Mouse (Mus musculus): Measurements from ENCODE around the gene Mepce.

Mepce gene

DNA sequence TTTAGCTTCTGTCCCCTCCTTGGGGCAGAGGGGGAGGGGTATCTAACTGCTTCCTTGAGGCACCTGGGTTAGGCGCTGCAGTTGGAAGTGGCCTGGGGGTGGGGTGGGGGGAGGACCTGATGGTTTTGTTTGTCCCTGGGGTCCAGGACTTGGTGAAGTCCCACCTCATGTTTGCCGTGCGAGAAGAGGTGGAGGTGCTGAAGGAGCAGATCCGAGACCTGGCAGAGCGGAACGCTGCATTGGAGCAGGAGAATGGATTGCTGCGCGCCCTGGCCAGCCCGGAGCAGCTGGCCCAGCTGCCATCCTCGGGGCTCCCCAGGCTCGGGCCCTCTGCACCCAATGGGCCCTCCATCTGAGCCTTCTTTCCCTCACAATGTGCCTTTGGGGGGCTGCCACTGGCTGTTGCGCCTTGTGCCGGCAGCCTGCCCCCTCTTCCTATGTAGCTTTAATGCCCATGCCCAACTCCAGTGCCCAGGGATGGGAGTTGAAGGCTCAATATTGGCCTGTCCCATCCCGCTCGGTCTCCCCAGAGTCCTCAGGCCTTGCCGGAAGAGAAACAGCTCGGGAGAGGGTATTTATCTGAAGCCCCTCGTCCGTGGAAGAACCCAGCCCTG lies 28.4 kb downstream of the Mepce start:
- no peak for DNase-seq (ENCODE audit: low read depth, low spot score)

DNA sequence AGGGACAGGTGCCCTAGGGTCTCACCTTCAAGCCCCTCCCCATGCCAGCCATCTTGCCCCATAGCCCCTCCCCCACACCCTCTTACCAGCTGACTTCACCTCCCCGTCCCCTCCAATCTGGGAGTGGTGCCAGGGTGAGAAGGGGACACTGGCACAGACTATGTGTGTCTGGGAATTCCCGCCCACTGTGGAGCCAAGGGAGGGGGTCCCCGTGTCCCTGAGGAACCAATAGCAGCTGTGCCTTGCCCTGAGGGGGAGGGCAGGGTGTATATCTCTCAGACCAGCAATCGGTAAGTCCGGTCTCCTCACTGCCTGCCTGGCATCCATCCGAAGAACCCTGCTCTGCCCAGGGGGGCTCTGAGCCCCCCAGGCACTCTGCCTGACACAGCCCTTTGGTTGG lies 29.6 kb downstream of the Mepce start:
- no peak for DNase-seq (ENCODE audit: low read depth, low spot score)

DNA sequence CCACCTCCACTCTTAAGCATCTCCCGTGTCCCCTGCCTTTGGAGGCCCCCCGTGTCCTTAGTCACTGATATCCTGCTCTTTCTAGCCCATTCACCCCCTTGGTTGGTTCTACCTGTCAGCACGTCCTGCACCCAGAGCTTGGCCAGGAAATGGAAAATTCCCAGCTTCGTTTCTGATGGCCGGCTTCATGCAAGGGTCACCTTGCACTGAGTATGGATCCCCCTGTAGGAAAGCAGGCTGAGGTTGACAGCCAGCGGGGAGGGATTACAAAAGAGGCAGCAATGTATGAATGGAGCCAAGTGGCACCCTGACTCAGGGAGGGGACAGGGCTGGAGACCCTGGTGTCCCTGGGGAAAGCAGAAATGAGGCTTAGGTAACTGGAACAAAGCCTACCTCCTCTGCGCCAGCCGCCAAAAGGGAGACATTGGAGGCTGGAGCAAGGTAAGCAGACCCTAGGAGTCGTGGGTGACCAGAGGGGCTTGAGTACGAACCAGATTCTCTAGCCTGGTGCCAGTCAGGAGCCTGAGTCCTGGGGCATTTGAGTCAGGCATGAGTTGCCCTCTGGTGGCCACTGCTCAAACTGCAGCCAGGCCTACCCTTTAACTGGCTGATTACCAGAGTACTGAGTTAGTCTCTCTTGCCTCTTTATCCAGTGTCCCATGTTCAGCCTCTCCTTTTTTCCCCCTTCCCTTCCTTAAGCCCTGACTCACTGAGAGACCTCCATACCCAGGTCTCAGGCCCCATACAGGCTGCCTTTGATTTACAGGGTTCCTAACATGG lies 30.4 kb downstream of the Mepce start:
- DNase-seq (ENCODE audit: low read depth, low spot score): peak; percentile 89

DNA sequence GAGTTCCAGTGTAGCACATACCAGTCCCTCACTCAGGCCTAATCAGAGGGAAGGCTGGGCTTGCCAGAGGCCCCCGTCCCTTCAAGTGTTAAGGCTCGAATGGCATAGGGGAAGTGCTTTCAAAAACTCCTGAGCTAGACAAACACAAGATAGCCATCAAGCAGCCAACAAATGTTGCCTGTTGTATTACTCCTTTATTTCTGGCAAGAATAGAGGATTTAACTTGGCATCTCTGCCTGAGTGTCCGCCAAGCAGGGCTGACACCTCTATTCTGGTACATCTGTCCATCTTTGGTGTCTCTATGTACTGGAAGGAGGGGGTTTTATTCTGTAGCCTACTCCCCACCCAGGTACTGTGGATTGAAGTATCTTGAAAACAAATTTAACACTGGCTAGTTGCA lies 31.3 kb downstream of the Mepce start:
- DNase-seq (ENCODE audit: low read depth, low spot score): no peak

DNA sequence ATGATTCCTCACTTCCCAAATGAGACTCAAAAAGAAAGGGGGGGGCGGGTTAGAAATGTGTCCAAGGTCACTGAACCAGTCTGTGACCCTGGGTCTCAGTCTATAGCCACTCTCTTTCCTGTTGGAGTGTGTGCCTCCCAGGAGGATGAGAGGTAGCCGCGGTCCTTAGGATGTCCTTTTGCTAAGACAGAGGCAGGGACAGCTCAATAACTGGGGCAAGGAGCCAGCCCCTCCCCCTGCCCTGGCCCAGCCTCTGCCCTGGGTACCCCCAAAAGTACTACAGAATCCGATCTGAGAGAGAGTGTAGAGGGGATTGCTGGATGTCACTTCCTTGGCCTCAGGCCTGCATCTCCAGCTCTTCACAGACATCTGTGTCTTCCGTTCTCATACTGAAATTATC lies 32.0 kb downstream of the Mepce start:
- DNase-seq (ENCODE audit: low read depth, low spot score): no peak

DNA sequence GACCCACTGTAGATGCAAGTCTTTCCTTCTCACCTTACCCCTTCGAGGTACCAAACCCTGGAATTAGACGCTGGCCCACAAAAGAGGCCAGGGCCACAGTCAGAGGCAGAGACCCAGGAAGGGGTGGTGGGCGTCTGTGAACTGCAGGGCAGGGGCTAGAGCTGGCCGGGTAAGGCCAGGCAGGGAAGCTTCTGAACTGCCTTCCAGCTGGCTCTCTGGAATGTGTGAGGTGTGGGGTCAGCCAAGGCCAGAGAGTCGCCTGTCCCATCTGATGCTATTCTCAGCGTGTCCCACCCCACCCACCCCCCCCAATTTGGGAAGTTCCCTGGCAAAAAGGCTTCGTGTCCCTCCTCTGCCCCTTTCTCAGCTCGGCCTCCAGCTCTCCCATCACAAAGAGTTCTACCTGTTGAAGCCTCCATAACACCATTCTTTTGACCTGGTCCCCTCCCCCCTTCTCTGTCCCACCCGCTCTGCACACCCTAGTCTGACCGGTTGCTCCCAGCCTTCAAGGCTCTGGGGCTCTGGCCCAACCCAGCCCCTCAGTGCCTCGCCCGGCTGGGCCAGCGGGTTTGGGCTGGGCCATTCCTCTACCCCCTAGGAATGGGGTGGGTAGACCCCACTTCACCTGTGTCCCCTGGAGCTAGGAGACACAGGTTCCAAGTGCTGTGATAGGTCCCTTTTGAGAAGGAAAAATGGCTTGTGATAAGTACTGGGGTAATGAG lies 34.2 kb downstream of the Mepce start:
- no peak for DNase-seq (ENCODE audit: low read depth, low spot score)

DNA sequence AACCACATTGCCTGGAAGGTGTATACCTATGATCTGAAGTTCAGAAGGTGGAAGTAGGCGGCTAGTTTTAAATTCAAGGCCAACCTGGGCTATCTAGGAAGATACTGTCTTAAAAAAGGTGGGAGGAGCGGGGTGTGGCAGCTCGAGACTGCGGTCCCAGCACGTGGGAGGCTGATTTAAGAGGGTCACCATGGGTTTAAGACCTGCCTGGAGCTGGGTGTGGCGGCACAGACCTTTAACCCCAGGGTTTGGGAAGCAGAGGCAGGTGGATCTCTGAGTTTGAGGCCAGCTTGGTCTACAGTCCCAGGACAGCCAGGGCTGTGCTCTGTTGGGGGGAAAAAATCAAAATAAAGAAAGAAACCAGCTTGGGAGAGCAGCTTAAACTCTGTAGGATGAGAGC lies 35.5 kb downstream of the Mepce start:
- peak; percentile 23 for DNase-seq (ENCODE audit: low read depth, low spot score)

DNA sequence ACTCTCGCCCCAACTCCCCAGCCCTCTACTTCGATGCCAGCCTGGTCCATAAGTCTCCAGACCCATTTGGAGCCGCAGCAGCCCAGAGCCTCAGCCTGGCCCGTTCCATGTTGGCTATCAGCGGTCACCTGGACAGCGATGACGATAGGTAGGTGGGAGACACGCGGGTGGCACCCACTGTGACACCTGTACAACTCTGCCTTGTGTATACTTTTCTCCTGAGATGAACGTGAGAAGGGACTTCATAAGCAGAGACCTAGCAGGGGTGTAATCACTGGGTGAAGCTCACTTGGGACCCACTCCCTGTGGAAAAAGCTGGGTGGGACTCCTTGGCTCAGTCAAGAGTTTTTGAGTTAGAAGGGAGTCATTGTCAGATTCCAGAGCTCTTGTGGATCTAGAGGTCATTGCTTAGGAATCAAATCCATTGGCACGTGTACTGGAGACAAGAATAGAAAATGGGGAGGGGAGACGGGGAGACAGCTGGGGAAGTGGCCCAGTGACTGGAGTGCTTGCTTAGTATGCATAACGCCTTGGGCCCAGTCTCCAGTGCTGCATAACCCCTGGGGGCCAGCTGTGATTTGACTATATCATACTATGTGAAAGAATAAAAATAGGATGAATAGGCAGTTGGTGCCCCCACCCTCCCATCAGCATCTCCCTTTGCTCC lies 36.1 kb downstream of the Mepce start:
- DNase-seq (ENCODE audit: low read depth, low spot score): peak; percentile 27

DNA sequence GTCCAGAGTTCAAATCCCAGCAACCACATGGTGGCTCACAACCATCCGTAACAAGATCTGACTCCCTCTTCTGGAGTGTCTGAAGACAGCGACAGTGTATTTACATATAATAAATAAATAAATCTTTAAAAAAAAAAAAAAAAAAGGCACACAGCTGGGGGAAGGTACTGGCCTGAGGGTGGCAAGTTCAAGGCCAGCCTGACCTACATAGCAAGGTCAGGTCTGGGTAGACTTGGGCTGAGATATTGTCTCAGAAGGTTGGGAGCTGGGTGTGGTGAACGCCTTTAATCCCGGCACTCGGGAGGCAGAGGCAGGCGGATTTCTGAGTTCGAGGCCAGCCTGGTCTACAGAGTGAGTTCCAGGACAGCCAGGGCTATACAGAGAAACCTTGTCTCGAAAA lies 37.2 kb downstream of the Mepce start:
- peak; percentile 32 for DNase-seq (ENCODE audit: low read depth, low spot score)

DNA sequence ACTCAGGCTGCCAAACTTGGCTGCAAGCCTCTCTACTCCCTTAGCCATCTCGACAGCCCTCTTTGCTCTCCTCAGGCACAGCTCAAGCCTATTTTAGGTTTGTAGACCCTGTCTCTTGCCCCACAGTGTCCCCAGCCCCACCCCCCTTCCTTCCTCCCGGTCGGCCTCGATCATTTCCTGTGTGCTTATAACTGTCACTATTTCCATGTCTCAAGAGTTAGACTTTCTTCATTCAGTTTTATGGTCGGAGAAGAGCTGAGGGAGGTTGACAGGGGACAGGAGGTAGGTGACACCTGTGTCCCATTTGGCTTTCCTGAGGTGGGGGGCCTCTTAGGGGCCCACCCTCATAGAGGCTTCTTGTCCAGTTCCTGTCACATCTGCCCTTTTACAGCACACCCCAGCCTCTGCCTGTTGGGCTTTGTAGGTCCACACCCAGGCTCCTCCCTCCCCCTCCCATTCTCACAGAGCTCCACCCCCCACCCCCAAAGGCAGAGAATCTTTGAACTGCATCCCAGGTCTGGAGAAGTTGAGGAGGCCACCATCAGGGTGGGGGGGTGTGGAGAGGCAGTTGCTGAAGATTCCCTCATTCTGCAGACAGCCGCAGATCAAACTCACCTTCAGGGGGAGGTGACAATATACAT lies 38.1 kb downstream of the Mepce start:
- DNase-seq (ENCODE audit: low read depth, low spot score): peak; percentile 36

DNA sequence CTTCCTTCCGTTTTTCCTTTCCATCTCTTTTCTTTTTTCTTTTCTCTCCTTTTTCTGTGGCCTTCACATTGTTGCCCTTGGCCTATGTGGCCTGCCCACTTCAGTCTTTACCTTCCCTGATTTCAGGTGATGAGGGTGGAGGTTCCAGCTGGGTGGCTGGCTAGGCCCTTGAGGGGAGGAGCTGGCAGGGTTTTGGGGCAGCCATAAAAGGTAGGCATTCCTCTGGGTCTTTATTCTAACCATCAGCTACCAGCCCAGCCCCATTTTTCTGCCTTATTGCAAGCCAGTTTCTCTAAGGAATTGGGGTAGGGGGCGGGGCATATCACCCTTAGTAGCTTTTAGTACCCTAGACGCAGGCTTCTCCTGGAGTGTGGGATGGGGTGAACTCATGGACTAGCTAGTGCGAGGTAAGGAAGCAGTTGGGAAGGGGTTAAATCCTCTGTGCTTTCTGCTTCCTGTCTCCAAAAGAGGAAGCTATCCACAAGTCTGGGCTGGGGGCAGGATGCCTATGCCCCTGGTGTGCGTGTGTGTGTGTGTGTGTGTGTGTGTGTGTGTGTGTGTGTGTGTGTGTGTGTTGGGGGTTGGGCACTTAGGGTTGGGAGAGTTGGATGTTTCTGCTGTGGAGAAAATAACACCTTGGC lies 39.2 kb downstream of the Mepce start:
- no peak for DNase-seq (ENCODE audit: low read depth, low spot score)

DNA sequence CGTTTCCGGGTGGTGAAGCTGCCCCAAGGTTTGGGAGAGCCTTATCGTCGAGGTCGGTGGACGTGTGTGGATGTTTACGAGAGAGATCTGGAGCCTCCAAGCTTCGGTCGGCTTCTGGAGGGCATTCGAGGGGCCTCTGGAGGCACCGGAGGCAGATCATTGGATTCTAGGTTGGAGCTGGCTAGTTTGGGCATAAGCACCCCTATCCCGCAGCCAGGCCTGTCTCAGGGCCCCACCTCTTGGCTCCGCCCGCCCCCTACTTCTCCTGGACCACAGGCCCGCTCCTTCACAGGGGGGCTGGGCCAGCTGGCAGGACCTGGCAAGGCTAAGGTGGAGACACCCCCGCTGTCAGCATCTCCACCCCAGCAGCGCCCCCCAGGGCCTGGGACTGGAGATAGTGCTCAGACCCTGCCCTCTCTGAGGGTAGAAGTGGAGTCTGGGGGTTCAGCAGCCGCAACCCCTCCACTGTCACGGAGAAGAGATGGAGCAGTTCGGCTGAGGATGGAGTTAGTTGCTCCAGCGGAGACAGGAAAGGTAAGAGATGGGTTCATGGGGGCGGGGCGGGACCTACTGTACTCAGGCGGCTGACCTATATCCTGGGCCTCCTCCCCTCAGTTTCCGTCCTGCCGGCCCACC lies 40.0 kb downstream of the Mepce start:
- no peak for DNase-seq (ENCODE audit: low read depth, low spot score)

DNA sequence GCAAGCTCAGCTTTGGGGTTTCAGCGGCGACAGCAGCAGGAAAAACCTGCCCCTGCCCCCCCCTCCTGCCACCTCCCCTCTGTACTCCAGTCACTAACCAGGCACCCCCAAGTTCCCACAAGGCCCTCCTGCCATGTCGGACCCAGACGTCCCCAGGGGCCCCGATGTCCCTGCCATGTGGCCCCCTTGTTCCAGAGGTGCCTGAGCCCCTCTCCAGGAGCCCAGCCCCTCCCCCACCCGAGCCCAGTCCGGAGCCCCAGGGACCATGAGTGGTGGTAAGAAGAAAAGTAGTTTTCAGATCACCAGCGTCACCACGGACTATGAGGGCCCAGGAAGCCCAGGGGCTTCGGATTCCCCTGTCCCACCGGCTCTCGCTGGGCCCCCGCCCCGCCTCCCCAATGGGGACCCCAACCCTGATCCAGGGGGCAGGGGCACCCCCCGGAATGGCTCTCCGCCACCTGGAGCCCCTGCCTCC lies 40.6 kb downstream of the Mepce start:
- no peak for DNase-seq (ENCODE audit: low read depth, low spot score)

DNA sequence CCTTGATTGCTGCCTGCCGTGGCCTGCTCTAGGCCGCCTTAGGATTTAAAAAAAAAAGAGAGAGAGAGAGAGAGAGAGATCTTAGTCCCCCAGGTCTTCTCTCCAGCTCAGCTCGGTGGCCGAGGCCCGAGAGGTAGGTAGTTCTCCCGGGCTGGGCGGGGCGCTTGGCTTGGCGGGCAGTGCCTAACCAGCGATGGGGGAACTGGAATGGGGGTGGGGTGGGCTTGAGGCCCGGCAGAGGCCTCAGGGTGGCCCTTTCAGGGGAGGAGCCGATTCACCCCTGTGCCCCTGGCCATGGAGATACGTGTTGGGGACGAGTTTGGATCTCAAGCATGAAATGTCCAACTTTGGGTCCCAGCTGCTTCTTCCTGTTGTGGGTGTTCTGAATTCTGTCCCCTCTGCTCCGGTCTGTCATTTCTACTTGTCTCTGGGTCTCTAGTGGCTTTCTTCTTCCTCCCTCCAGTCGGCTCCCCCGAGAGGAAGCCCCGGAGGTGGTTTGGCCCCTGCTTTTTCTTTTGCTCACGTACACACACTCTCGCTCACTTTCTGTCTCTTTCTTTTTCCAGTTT lies 41.1 kb downstream of the Mepce start:
- peak; percentile 72 for DNase-seq (ENCODE audit: low read depth, low spot score)

DNA sequence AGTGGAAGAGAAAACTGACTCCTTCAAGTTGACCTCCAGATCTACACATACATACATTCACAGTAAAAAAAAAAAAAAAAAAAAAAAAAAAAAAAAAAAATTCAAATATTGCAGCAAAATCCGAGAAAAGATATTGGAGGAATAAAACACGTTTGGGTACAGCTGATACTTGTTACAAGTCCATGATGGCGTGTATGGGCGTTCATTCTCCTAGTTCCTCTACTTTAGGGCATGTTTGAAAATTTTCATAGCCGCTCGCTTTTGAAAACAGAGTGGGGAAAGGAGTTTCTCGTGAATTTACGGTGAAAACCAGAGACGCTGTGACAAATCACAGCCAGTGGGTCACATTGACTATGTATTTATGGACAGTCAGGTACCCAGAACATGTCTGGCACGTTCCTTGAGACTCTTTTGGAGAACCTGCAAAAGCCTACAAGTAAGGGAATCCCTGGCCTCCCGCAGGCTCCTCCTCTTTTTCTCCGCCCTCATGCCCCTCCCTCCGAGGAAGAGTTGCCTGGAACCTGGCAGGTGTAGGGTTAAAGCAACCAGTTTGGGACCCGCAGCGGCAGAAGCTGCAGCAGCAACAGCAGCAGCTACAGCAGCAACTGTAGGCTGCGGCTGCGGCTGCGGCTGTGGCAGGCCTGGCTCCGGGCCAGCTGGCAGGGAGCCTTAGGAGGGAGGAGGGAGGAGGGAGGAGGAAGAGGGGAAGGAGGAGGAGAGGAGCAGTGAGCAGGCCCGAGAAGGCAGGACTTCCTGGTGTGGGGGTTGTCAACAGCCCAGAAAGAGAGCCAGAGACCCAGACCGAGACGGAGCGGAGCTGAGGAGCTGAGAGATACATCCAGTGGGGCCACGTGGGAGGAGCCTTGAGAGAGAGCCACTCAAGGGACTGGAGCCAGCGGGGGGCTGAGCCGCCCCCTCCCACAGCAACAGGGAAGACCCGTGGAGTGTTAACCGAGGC lies 42.0 kb downstream of the Mepce start, which contains the start of gene Tsc22d4:
Gene Tsc22d4 (plus strand): TSS at position 517 of the 958 bp plus-strand sequence.
- DNase-seq (ENCODE audit: low read depth, low spot score): peak; percentile 96

DNA sequence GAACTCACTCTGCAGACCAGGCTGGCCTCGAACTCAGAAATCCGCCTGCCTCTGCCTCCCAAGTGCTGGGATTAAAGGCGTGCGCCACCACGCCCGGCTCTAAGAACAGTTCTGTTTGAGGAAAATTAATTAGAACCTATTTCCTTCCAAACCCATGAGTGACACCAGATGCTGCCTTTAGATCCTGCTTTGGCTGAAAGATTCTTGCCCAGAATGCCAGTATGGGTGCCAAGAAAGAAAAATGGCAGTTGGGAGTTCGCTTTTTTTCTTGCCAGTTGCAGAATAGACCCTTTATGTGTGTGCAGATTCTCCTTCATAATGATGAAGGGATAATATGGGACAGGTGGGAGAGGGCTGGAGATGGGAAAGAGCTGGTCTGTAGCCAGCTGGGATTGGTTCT lies 43.3 kb downstream of the Mepce start:
- no peak for DNase-seq (ENCODE audit: low read depth, low spot score)

DNA sequence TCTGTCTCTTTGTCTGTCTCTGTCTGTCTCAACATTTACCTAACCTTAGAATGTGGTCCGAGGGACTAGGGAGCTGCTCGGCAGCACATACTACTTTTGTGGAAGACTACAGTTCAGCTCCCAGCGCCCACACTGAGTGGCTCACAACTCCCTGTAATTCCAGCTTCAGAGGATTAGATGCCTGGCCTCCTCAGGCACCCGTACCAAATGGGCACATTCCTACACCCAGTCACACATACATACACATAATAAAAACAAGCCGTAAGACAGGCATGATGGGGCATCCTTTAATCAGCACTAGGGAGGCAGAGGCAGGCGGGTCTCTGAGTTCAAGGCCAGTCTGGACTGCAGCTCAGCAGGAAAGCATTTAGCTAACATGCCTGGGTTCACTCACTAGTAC lies 44.6 kb downstream of the Mepce start:
- no peak for DNase-seq (ENCODE audit: low read depth, low spot score)

DNA sequence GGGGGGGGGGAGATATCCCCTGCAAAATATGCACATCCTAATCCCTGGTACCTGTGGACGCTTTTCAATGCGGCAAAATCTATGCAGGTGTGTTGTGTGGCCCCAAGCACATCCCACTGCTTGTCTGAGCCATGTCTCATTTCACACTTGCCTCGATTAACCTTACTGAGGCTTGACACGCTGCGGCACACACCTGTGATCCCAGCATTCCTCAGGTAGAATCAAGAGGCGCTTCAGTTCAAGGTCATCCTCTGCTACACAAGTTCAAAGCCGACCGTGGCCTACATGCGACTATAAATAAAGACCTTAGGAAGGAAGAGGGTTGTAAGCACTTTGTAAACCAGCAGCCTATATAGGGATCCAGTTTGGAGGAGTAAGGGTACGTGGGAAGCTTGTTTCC lies 45.4 kb downstream of the Mepce start:
- no peak for DNase-seq (ENCODE audit: low read depth, low spot score)

All from ZHBTc4 (cell line).